Mouse (Mus musculus) activated CD4-positive, CD25-positive, alpha-beta regulatory T cell, adult 9 weeks (primary cell): ENCODE results near the gene 1700123K08Rik. TPM values are rescaled to one million over a fixed set of nuclear protein-coding genes. Genes with fewer than 3 reads are reported as not detected.

Experiments used
- polyA plus RNA-seq: library from polyadenylated mRNA; unstranded; fragments of 100-300 nt; shearing (Covaris generic); gene quantifications from one replicate; pipeline ENCODE4 v1.2.1, GENCODE M21; 2017

Gene 1700123K08Rik
- polyA plus RNA-seq, result not detected

GRCm38 (mm10) chr5:138564612-138565011 is at the start of gene 1700123K08Rik:
TSS of gene 1700123K08Rik (minus strand) at chr5:138564712.

Other genes with a start within 250 kb of the 1700123K08Rik start
- gene Pvrig, start 222.8 kb downstream of the 1700123K08Rik start, polyA plus RNA-seq, result 29.4 TPM
- gene Zfp157, start 123.2 kb downstream of the 1700123K08Rik start, polyA plus RNA-seq, result 29.4 TPM
- gene Zfp68, start 55.0 kb upstream of the 1700123K08Rik start, polyA plus RNA-seq, result 74.1 TPM
- gene A430033K04Rik, start 58.1 kb upstream of the 1700123K08Rik start, polyA plus RNA-seq, result 9.4 TPM
- not detected for gene Fam20c, start 189.8 kb upstream of the 1700123K08Rik start, polyA plus RNA-seq